Mouse (Mus musculus): ENCODE data around the gene Tnnc2. TPM values are rescaled to one million over a fixed set of nuclear protein-coding genes. Genes with fewer than 3 reads are reported as not detected.
A peak's percentile ranks its signal among the peaks of the same experiment; 100 is the strongest.

Tnnc2 gene
- total RNA-seq, 2 experiments from 2014 or later = not detected

- ATAC-seq (replicated peaks; ENCODE audit: low FRiP score, poor library complexity, severe bottlenecking) = no peak
Observed at GRCm38 (mm10) chr2:164748991-164749390, 30.8 kb downstream of the Tnnc2 start.

- no peak for ATAC-seq (replicated peaks; ENCODE audit: low FRiP score, poor library complexity, severe bottlenecking)
Observed at GRCm38 (mm10) chr2:164748191-164748590, 31.6 kb downstream of the Tnnc2 start.

- peak; percentile 26; the same call in 1 of the 2 replicates for ATAC-seq (replicated peaks; ENCODE audit: low FRiP score, poor library complexity, severe bottlenecking)
Observed at GRCm38 (mm10) chr2:164746693-164747092, 33.1 kb downstream of the Tnnc2 start.

- ATAC-seq (replicated peaks; ENCODE audit: low FRiP score, poor library complexity, severe bottlenecking) = peak; percentile 83
Observed at GRCm38 (mm10) chr2:164745843-164746479, 33.8 kb downstream of the Tnnc2 start, which contains the start of the genes Wfdc3 and Dnttip1. Wfdc3 (minus strand) TSS chr2:164745931. Dnttip1 (plus strand) TSS chr2:164745983.

GRCm38 (mm10) chr2:164744987-164745386, 34.8 kb downstream of the Tnnc2 start:
- no peak for ATAC-seq (replicated peaks; ENCODE audit: low FRiP score, poor library complexity, severe bottlenecking)

GRCm38 (mm10) chr2:164739876-164740275, 39.9 kb downstream of the Tnnc2 start:
- ATAC-seq (replicated peaks; ENCODE audit: low FRiP score, poor library complexity, severe bottlenecking) = no peak

- no peak for ATAC-seq (replicated peaks; ENCODE audit: low FRiP score, poor library complexity, severe bottlenecking)
Observed at GRCm38 (mm10) chr2:164737377-164738090, 42.2 kb downstream of the Tnnc2 start.

- no peak for ATAC-seq (replicated peaks; ENCODE audit: low FRiP score, poor library complexity, severe bottlenecking)
Observed at GRCm38 (mm10) chr2:164735446-164735845, 44.3 kb downstream of the Tnnc2 start.

- ATAC-seq (replicated peaks; ENCODE audit: low FRiP score, poor library complexity, severe bottlenecking) = no peak
Observed at GRCm38 (mm10) chr2:164734839-164735238, 44.9 kb downstream of the Tnnc2 start.

GRCm38 (mm10) chr2:164733259-164733658, 46.5 kb downstream of the Tnnc2 start:
- ATAC-seq (replicated peaks; ENCODE audit: low FRiP score, poor library complexity, severe bottlenecking) = no peak

GRCm38 (mm10) chr2:164731719-164732118, 48.0 kb downstream of the Tnnc2 start:
- ATAC-seq (replicated peaks; ENCODE audit: low FRiP score, poor library complexity, severe bottlenecking) = no peak

Other genes starting within 250 kb of the Tnnc2 start
- gene Wfdc2, start 217.6 kb downstream of the Tnnc2 start, total RNA-seq (2015; ENCODE audit: low replicate concordance) = not detected in 2 replicates
- not detected in 2 replicates for gene Wfdc2, start 217.6 kb downstream of the Tnnc2 start, total RNA-seq (2017; ENCODE audit: low replicate concordance)
- gene Spint3, start 206.5 kb downstream of the Tnnc2 start, total RNA-seq (2015; ENCODE audit: low replicate concordance) = not detected in 2 replicates
- not detected in 2 replicates for gene Spint3, start 206.5 kb downstream of the Tnnc2 start, total RNA-seq (2017; ENCODE audit: low replicate concordance)
- not detected in 2 replicates for gene Wfdc6a, start 194.5 kb downstream of the Tnnc2 start, total RNA-seq (2015; ENCODE audit: low replicate concordance)
- gene Wfdc6a, start 194.5 kb downstream of the Tnnc2 start, total RNA-seq (2017; ENCODE audit: low replicate concordance) = not detected in 2 replicates
- gene Eppin, start 186.4 kb downstream of the Tnnc2 start, total RNA-seq (2015; ENCODE audit: low replicate concordance) = not detected in 2 replicates
- not detected in 2 replicates for gene Eppin, start 186.4 kb downstream of the Tnnc2 start, total RNA-seq (2017; ENCODE audit: low replicate concordance)
- gene Wfdc6b, start 166.4 kb downstream of the Tnnc2 start, total RNA-seq (2015; ENCODE audit: low replicate concordance) = not detected in 2 replicates
- gene Wfdc6b, start 166.4 kb downstream of the Tnnc2 start, total RNA-seq (2017; ENCODE audit: low replicate concordance) = not detected in 2 replicates
- not detected in 2 replicates for gene Wfdc8, start 166.3 kb downstream of the Tnnc2 start, total RNA-seq (2015; ENCODE audit: low replicate concordance)
- not detected in 2 replicates for gene Wfdc8, start 166.3 kb downstream of the Tnnc2 start, total RNA-seq (2017; ENCODE audit: low replicate concordance)
- gene Wfdc16, start 141.2 kb downstream of the Tnnc2 start, total RNA-seq (2015; ENCODE audit: low replicate concordance) = not detected in 2 replicates
- gene Wfdc16, start 141.2 kb downstream of the Tnnc2 start, total RNA-seq (2017; ENCODE audit: low replicate concordance) = not detected in 2 replicates
- gene Wfdc10, start 123.9 kb downstream of the Tnnc2 start, total RNA-seq (2015; ENCODE audit: low replicate concordance) = not detected in 2 replicates
- not detected in 2 replicates for gene Wfdc10, start 123.9 kb downstream of the Tnnc2 start, total RNA-seq (2017; ENCODE audit: low replicate concordance)
- gene Wfdc9, start 123.4 kb downstream of the Tnnc2 start, total RNA-seq (2015; ENCODE audit: low replicate concordance) = not detected in 2 replicates
- gene Wfdc9, start 123.4 kb downstream of the Tnnc2 start, total RNA-seq (2017; ENCODE audit: low replicate concordance) = not detected in 2 replicates
- gene Wfdc11, start 105.9 kb downstream of the Tnnc2 start, total RNA-seq (2015; ENCODE audit: low replicate concordance) = not detected in 2 replicates
- gene Wfdc11, start 105.9 kb downstream of the Tnnc2 start, total RNA-seq (2017; ENCODE audit: low replicate concordance) = not detected in 2 replicates
- not detected in 2 replicates for gene Wfdc13, start 94.9 kb downstream of the Tnnc2 start, total RNA-seq (2015; ENCODE audit: low replicate concordance)
- not detected in 2 replicates for gene Wfdc13, start 94.9 kb downstream of the Tnnc2 start, total RNA-seq (2017; ENCODE audit: low replicate concordance)
- not detected in 2 replicates for gene Spint4, start 81.5 kb downstream of the Tnnc2 start, total RNA-seq (2015; ENCODE audit: low replicate concordance)
- gene Spint4, start 81.5 kb downstream of the Tnnc2 start, total RNA-seq (2017; ENCODE audit: low replicate concordance) = not detected in 2 replicates
- not detected in 2 replicates for gene Spint5, start 64.7 kb downstream of the Tnnc2 start, total RNA-seq (2015; ENCODE audit: low replicate concordance)
- not detected in 2 replicates for gene Spint5, start 64.7 kb downstream of the Tnnc2 start, total RNA-seq (2017; ENCODE audit: low replicate concordance)
- gene Wfdc3, start 34.0 kb downstream of the Tnnc2 start, total RNA-seq (2015; ENCODE audit: low replicate concordance) = 4.2 and 6.1 TPM in 2 replicates
- 2.3 and 2.8 TPM in 2 replicates for gene Wfdc3, start 34.0 kb downstream of the Tnnc2 start, total RNA-seq (2017; ENCODE audit: low replicate concordance)
- gene Dnttip1, start 34.0 kb downstream of the Tnnc2 start, total RNA-seq (2015; ENCODE audit: low replicate concordance) = 64.6 and 69.2 TPM in 2 replicates
- 44.0 and 58.0 TPM in 2 replicates for gene Dnttip1, start 34.0 kb downstream of the Tnnc2 start, total RNA-seq (2017; ENCODE audit: low replicate concordance)
- gene Ube2c, start 10.1 kb downstream of the Tnnc2 start, total RNA-seq (2015; ENCODE audit: low replicate concordance) = 1,168 and 1,264 TPM in 2 replicates
- 649 and 1,020 TPM in 2 replicates for gene Ube2c, start 10.1 kb downstream of the Tnnc2 start, total RNA-seq (2017; ENCODE audit: low replicate concordance)
- not detected in 2 replicates for gene Snx21, start 5.9 kb upstream of the Tnnc2 start, total RNA-seq (2015; ENCODE audit: low replicate concordance)
- gene Snx21, start 5.9 kb upstream of the Tnnc2 start, total RNA-seq (2017; ENCODE audit: low replicate concordance) = 0.13 TPM in 1 of 2 replicates, not detected in the other
- gene Acot8, start 24.9 kb upstream of the Tnnc2 start, total RNA-seq (2015; ENCODE audit: low replicate concordance) = 23.8 and 30.6 TPM in 2 replicates
- gene Acot8, start 24.9 kb upstream of the Tnnc2 start, total RNA-seq (2017; ENCODE audit: low replicate concordance) = 33.6 and 58.4 TPM in 2 replicates
- 2.5 and 7.2 TPM in 2 replicates for gene Zswim3, start 25.1 kb upstream of the Tnnc2 start, total RNA-seq (2015; ENCODE audit: low replicate concordance)
- 1.3 and 2.3 TPM in 2 replicates for gene Zswim3, start 25.1 kb upstream of the Tnnc2 start, total RNA-seq (2017; ENCODE audit: low replicate concordance)
- 1.1 and 5.4 TPM in 2 replicates for gene Zswim1, start 42.7 kb upstream of the Tnnc2 start, total RNA-seq (2015; ENCODE audit: low replicate concordance)
- 0.30 TPM in 1 of 2 replicates, not detected in the other for gene Zswim1, start 42.7 kb upstream of the Tnnc2 start, total RNA-seq (2017; ENCODE audit: low replicate concordance)
- not detected in 2 replicates for gene Spata25, start 48.6 kb upstream of the Tnnc2 start, total RNA-seq (2015; ENCODE audit: low replicate concordance)
- not detected in 2 replicates for gene Spata25, start 48.6 kb upstream of the Tnnc2 start, total RNA-seq (2017; ENCODE audit: low replicate concordance)
- 34.0 and 35.3 TPM in 2 replicates for gene Ctsa, start 52.9 kb upstream of the Tnnc2 start, total RNA-seq (2015; ENCODE audit: low replicate concordance)
- 38.9 and 43.0 TPM in 2 replicates for gene Ctsa, start 52.9 kb upstream of the Tnnc2 start, total RNA-seq (2017; ENCODE audit: low replicate concordance)
- gene Neurl2, start 53.5 kb upstream of the Tnnc2 start, total RNA-seq (2015; ENCODE audit: low replicate concordance) = not detected in 2 replicates
- gene Neurl2, start 53.5 kb upstream of the Tnnc2 start, total RNA-seq (2017; ENCODE audit: low replicate concordance) = 1.2 TPM in 1 of 2 replicates, not detected in the other
- 1.3 and 5.0 TPM in 2 replicates for gene Pltp, start 77.7 kb upstream of the Tnnc2 start, total RNA-seq (2015; ENCODE audit: low replicate concordance)
- 0.23 TPM in 1 of 2 replicates, not detected in the other for gene Pltp, start 77.7 kb upstream of the Tnnc2 start, total RNA-seq (2017; ENCODE audit: low replicate concordance)
- 57.7 and 71.3 TPM in 2 replicates for gene Pcif1, start 99.3 kb upstream of the Tnnc2 start, total RNA-seq (2015; ENCODE audit: low replicate concordance)
- 36.3 and 42.7 TPM in 2 replicates for gene Pcif1, start 99.3 kb upstream of the Tnnc2 start, total RNA-seq (2017; ENCODE audit: low replicate concordance)
- gene Zfp335, start 131.8 kb upstream of the Tnnc2 start, total RNA-seq (2015; ENCODE audit: low replicate concordance) = 25.2 and 25.6 TPM in 2 replicates
- 14.9 and 16.3 TPM in 2 replicates for gene Zfp335, start 131.8 kb upstream of the Tnnc2 start, total RNA-seq (2017; ENCODE audit: low replicate concordance)
- 41.1 and 44.7 TPM in 2 replicates for gene Mmp9, start 160.8 kb upstream of the Tnnc2 start, total RNA-seq (2015; ENCODE audit: low replicate concordance)
- gene Mmp9, start 160.8 kb upstream of the Tnnc2 start, total RNA-seq (2017; ENCODE audit: low replicate concordance) = 21.5 and 25.3 TPM in 2 replicates
- not detected in 2 replicates for gene Slc12a5, start 180.8 kb upstream of the Tnnc2 start, total RNA-seq (2015; ENCODE audit: low replicate concordance)
- gene Slc12a5, start 180.8 kb upstream of the Tnnc2 start, total RNA-seq (2017; ENCODE audit: low replicate concordance) = not detected in 2 replicates

Data from erythroid progenitor cell, adult 5-6 weeks (primary cell).